25 mouse cellular contexts compared by ENCODE assay signal in genomic region chr14:21766398-21766958, GRCm38 (mm10). TPM values are rescaled to one million over a fixed set of nuclear protein-coding genes. Genes with fewer than 3 reads are reported as not detected.
A peak's percentile ranks its signal among the peaks of the same experiment; 100 is the strongest.
DNase-seq lines count a peak whose midpoint lies in the region; ATAC-seq and TF ChIP-seq lines count a peak whose summit lies in the region.
"Had no signal": no experiment of that assay in that cellular context is flagged by ENCODE, and none has a peak within 500 bp of the region (broad histone marks: within the 10 kb centered on the region; RNA-seq: fewer than 3 reads in every experiment).

No protein-coding gene starts in this region.

- no peak for DNase-seq in heart, postnatal 4 days
- DNase-seq in MEL (ENCODE audit: low read depth, low spot score) = no peak
- DNase-seq in gastrocnemius, adult 18-20 months (ENCODE audit: low spot score) = no peak
- no peak for DNase-seq in cerebellum, postnatal 4 days (ENCODE audit: low spot score in 2 of 2)
- DNase-seq in left cerebral cortex, postnatal 10 days (ENCODE audit: extremely low spot score in 1 of 2, low spot score in 2 of 2) = no peak
- DNase-seq: adrenal gland, adult 8-10 months; cerebellum, postnatal 10 days; embryo, embryonic 11 days; kidney, adult 18-20 months; kidney, postnatal 14 days; lung, adult 18-20 months; lung, postnatal 14 days; right cerebral cortex, postnatal 14 days; thymus, postnatal 25 days had no signal

- no peak for TF ChIP-seq EP300 in MEL (IDR thresholded peaks at IDR 0.05; ENCODE audit: low read depth in 1 of 2, low read length in 2 of 2)

- ATAC-seq in heart, embryonic 14.5 days (ENCODE audit: insufficient number of reproducible peaks, insufficient read depth, low FRiP score, low read depth) = no peak
- ATAC-seq in liver, embryonic 12.5 days = peak; percentile 57
- peak; percentile 70 for ATAC-seq in megakaryocyte-erythroid progenitor cell, adult 5-6 weeks (replicated peaks; ENCODE audit: low FRiP score, low TSS enrichment, poor library complexity, severe bottlenecking)
- ATAC-seq: forebrain, embryonic 16.5 days; midbrain, embryonic 15.5 days had no signal

- intact Hi-C loops in left cerebral cortex, postnatal 10 days (cut with DNase I) = no loop called here

- no peaks in the 10 kb centered on the region for H3K9me3 ChIP-seq in heart, embryonic 14.5 days (ENCODE audit: control insufficient read depth, low read length)
- no peaks in the 10 kb centered on the region for H3K9me3 ChIP-seq in MEL (replicated peaks; ENCODE audit: insufficient read depth, low read length)
- no peaks in the 10 kb centered on the region for H3K9me3 ChIP-seq in liver, embryonic 12.5 days (replicated peaks)
- H3K9me3 ChIP-seq: limb, embryonic 10.5 days; megakaryocyte, embryonic 14.5 days; midbrain, embryonic 15.5 days; neural tube, embryonic 15.5 days had no signal

- TF ChIP-seq POLR2A in MEL (IDR thresholded peaks at IDR 0.05; ENCODE audit: control insufficient read depth in 1 of 2, insufficient read depth in 1 of 2, low read depth in 1 of 2, low read length in 2 of 2, poor library complexity in 1 of 2) = no peak

- H3K27ac ChIP-seq in heart, embryonic 14.5 days (replicated peaks in 1 of 2; ENCODE audit: control insufficient read depth in 1 of 2, insufficient read depth in 1 of 2, low read depth in 2 of 2, low read length in 2 of 2) = peak overlapping the region; percentile 19 to 55; a peak in 2 of 4 replicates
- H3K27ac ChIP-seq in MEL (ENCODE audit: control insufficient read depth, low read depth, low read length) = peak overlapping the region; percentile 13
- H3K27ac ChIP-seq in liver, embryonic 12.5 days = peak overlapping the region; percentile 23; the same call in 1 of the 2 replicates
- H3K27ac ChIP-seq: limb, embryonic 10.5 days; midbrain, embryonic 15.5 days; neural tube, embryonic 15.5 days had no signal

- TF ChIP-seq CTCF in MEL (IDR thresholded peaks at IDR 0.05 in 2 of 3, conservative IDR thresholded peaks at IDR 0.05 in 1 of 3; ENCODE audit: control insufficient read depth in 1 of 3, insufficient read depth in 1 of 3, low read depth in 2 of 3, low read length in 3 of 3, poor library complexity in 1 of 3, severe bottlenecking in 1 of 3) = no peak

- peak overlapping the region; percentile 34 for H3K4me2 ChIP-seq in heart, embryonic 14.5 days (ENCODE audit: low read length)
- H3K4me2 ChIP-seq in liver, embryonic 12.5 days = peak overlapping the region; percentile 51
- H3K4me2 ChIP-seq: midbrain, embryonic 15.5 days; neural tube, embryonic 15.5 days had no signal

- no peaks in the 10 kb centered on the region for H3K36me3 ChIP-seq in heart, embryonic 14.5 days (ENCODE audit: control insufficient read depth, insufficient read depth, low read length)
- H3K36me3 ChIP-seq in MEL (ENCODE audit: control insufficient read depth in 1 of 2, insufficient read depth in 2 of 2, low read length in 2 of 2) = peaks cover 0 to 17% of the 10 kb centered on the region in 2 experiments; a peak in 2 of 4 replicates
- no peaks in the 10 kb centered on the region for H3K36me3 ChIP-seq in liver, embryonic 12.5 days
- H3K36me3 ChIP-seq: limb, embryonic 10.5 days; midbrain, embryonic 15.5 days; neural tube, embryonic 15.5 days had no signal

- no peak overlapping the region for H3K9ac ChIP-seq in heart, embryonic 14.5 days (ENCODE audit: low read length)
- no peak overlapping the region for H3K9ac ChIP-seq in MEL (ENCODE audit: control insufficient read depth, low read depth, low read length, poor library complexity, severe bottlenecking)
- no peak overlapping the region for H3K9ac ChIP-seq in liver, embryonic 12.5 days
- H3K9ac ChIP-seq: midbrain, embryonic 15.5 days; neural tube, embryonic 15.5 days had no signal

- WGBS in heart, embryonic 14.5 days = 51% methylated on average over 6 of the region's 6 CpGs
- WGBS in liver, embryonic 12.5 days (ENCODE audit: insufficient replicate concordance) = 69% methylated on average over 6 of the region's 6 CpGs

- no peak overlapping the region for H3K4me3 ChIP-seq in heart, embryonic 14.5 days (ENCODE audit: control insufficient read depth in 1 of 2, insufficient read depth in 1 of 2, low read depth in 1 of 2, low read length in 2 of 2)
- peak overlapping the region; percentile 0 to 54; a peak in 2 of 4 replicates for H3K4me3 ChIP-seq in MEL (ENCODE audit: control insufficient read depth in 1 of 2, insufficient read depth in 1 of 2, low read depth in 2 of 2, low read length in 2 of 2)
- no peak overlapping the region for H3K4me3 ChIP-seq in liver, embryonic 12.5 days
- H3K4me3 ChIP-seq: limb, embryonic 10.5 days; megakaryocyte, embryonic 14.5 days; midbrain, embryonic 15.5 days; neural tube, embryonic 15.5 days had no signal

- no peaks in the 10 kb centered on the region for H3K27me3 ChIP-seq in heart, embryonic 14.5 days (ENCODE audit: control insufficient read depth, insufficient read depth, low read length)
- H3K27me3 ChIP-seq in MEL (ENCODE audit: control insufficient read depth in 1 of 2, insufficient read depth in 2 of 2, low read length in 2 of 2) = no peaks in the 10 kb centered on the region
- no peaks in the 10 kb centered on the region for H3K27me3 ChIP-seq in liver, embryonic 12.5 days (replicated peaks)
- H3K27me3 ChIP-seq: megakaryocyte, embryonic 14.5 days; midbrain, embryonic 15.5 days; neural tube, embryonic 15.5 days had no signal

- H3K79me2 ChIP-seq in MEL (ENCODE audit: control insufficient read depth, insufficient read depth, low read length, poor library complexity) = peaks cover 10% of the 10 kb centered on the region

- H3K4me1 ChIP-seq in heart, embryonic 14.5 days (ENCODE audit: control insufficient read depth in 2 of 2, insufficient read depth in 2 of 2, low read length in 2 of 2) = peaks cover 6 to 32% of the 10 kb centered on the region in 2 experiments
- peaks cover 15 to 17% of the 10 kb centered on the region in 2 experiments for H3K4me1 ChIP-seq in MEL (ENCODE audit: control insufficient read depth in 1 of 2, insufficient read depth in 2 of 2, low read length in 2 of 2)
- peaks cover 51% of the 10 kb centered on the region for H3K4me1 ChIP-seq in liver, embryonic 12.5 days

- no peak for TF ChIP-seq RAD21 in MEL (IDR thresholded peaks at IDR 0.05; ENCODE audit: low read depth, low read length)

TF ChIP-seq in MEL, 35 proteins besides CTCF, POLR2A, EP300 and RAD21:
- TF ChIP-seq E2F4 (IDR thresholded peaks at IDR 0.05; ENCODE audit: borderline replicate concordance, low read depth, low read length) (no peak), ZC3H11A (IDR thresholded peaks at IDR 0.05; ENCODE audit: low read depth, low read length) (no peak), TAL1 (IDR thresholded peaks at IDR 0.05; ENCODE audit: low read length) (no peak), NRF1 (IDR thresholded peaks at IDR 0.05; ENCODE audit: insufficient read depth, low read depth, low read length, poor library complexity, severe bottlenecking) (no peak)

RNA-seq across cellular contexts. Expression of gene Dusp13, which starts 15.5 kb away (rescaled TPM):
- not detected in 2 replicates for polyA plus RNA-seq in heart, embryonic 14.5 days (2014; fragmentation: Nextera tagmentation; extraction: Ambion mirVana)
- not detected for total RNA-seq in heart, postnatal 4 days (2021)
- not detected in 2 replicates for total RNA-seq in MEL (2012; rRNA removed)
- under 1 TPM in 1 of 2 experiments, not detected in 1; 0.08 TPM for polyA plus RNA-seq in MEL (2012; ENCODE audit: insufficient read depth in 1 of 2, insufficient read length in 2 of 2, low read depth in 1 of 2, low replicate concordance in 2 of 2, missing spikeins in 1 of 2)
- polyA plus RNA-seq in liver, embryonic 12.5 days (2016; fragmentation: Nextera tagmentation; extraction: Ambion mirVana) = not detected in 2 replicates
- total RNA-seq in megakaryocyte-erythroid progenitor cell, adult 5-6 weeks (2014; fragmentation: Nextera tagmentation) = not detected in 2 replicates
- not detected in 2 replicates for total RNA-seq in megakaryocyte-erythroid progenitor cell, adult 5-6 weeks (2017)
- 100 to 1,000 TPM; 215 to 238 TPM for total RNA-seq in gastrocnemius, adult 18-20 months (2021)
- total RNA-seq in left cerebral cortex, postnatal 10 days (2021) = under 1 TPM in 1 of 2 experiments, not detected in 1; 0.39 TPM
- total RNA-seq: hematopoietic stem cell, adult 5-6 weeks had no signal
- polyA plus RNA-seq: brain, embryonic 14.5 days; forebrain, embryonic 16.5 days; hindbrain, embryonic 16.5 days; limb, embryonic 10.5 days; midbrain, embryonic 15.5 days had no signal

RNA-seq across cellular contexts. Expression of gene Samd8, which starts 16.1 kb away (rescaled TPM):
- polyA plus RNA-seq in heart, embryonic 14.5 days (2014; fragmentation: Nextera tagmentation; extraction: Ambion mirVana) = 8.5 and 11.5 TPM in 2 replicates
- total RNA-seq in heart, postnatal 4 days (2021) = 10 to 100 TPM; 26.1 to 27.4 TPM
- total RNA-seq in MEL (2012; rRNA removed) = 5.8 and 6.7 TPM in 2 replicates
- polyA plus RNA-seq in MEL (2012; ENCODE audit: insufficient read depth in 1 of 2, insufficient read length in 2 of 2, low read depth in 1 of 2, low replicate concordance in 2 of 2, missing spikeins in 1 of 2) = 1 to 10 TPM in 1 of 2 experiments, not detected in 1; 6.8 TPM
- polyA plus RNA-seq in liver, embryonic 12.5 days (2016; fragmentation: Nextera tagmentation; extraction: Ambion mirVana) = 4.1 and 5.3 TPM in 2 replicates
- total RNA-seq in megakaryocyte-erythroid progenitor cell, adult 5-6 weeks (2014; fragmentation: Nextera tagmentation) = 4.6 and 5.5 TPM in 2 replicates
- 4.4 and 11.1 TPM in 2 replicates for total RNA-seq in megakaryocyte-erythroid progenitor cell, adult 5-6 weeks (2017)
- total RNA-seq in gastrocnemius, adult 18-20 months (2021) = 10 to 100 TPM; 62.7 to 63.1 TPM
- 100 to 1,000 TPM; 103 to 105 TPM for total RNA-seq in left cerebral cortex, postnatal 10 days (2021)

RNA-seq across cellular contexts. Expression of gene Dupd1, which starts 52.1 kb away (rescaled TPM):
- 0.18 TPM in 2 replicates for polyA plus RNA-seq in heart, embryonic 14.5 days (2014; fragmentation: Nextera tagmentation; extraction: Ambion mirVana)
- under 1 TPM in 1 of 2 experiments, not detected in 1; 0.68 TPM for total RNA-seq in heart, postnatal 4 days (2021)
- total RNA-seq in MEL (2012; rRNA removed) = not detected in 2 replicates
- polyA plus RNA-seq in MEL (2012; ENCODE audit: insufficient read depth in 1 of 2, insufficient read length in 2 of 2, low read depth in 1 of 2, low replicate concordance in 2 of 2, missing spikeins in 1 of 2) = not detected
- not detected in 2 replicates for polyA plus RNA-seq in liver, embryonic 12.5 days (2016; fragmentation: Nextera tagmentation; extraction: Ambion mirVana)
- not detected in 2 replicates for total RNA-seq in megakaryocyte-erythroid progenitor cell, adult 5-6 weeks (2014; fragmentation: Nextera tagmentation)
- total RNA-seq in megakaryocyte-erythroid progenitor cell, adult 5-6 weeks (2017) = not detected in 2 replicates
- total RNA-seq in gastrocnemius, adult 18-20 months (2021) = 10 to 100 TPM; 33.4 to 36.0 TPM
- not detected for total RNA-seq in left cerebral cortex, postnatal 10 days (2021)
- total RNA-seq: hematopoietic stem cell, adult 5-6 weeks had no signal
- polyA plus RNA-seq: hindbrain, embryonic 16.5 days; midbrain, embryonic 15.5 days had no signal

RNA-seq across cellular contexts. Expression of gene Vdac2, which starts 58.6 kb away (rescaled TPM):
- polyA plus RNA-seq in heart, embryonic 14.5 days (2014; fragmentation: Nextera tagmentation; extraction: Ambion mirVana) = 533 and 556 TPM in 2 replicates
- total RNA-seq in heart, postnatal 4 days (2021) = 100 to 1,000 TPM; 606 to 622 TPM
- 247 and 248 TPM in 2 replicates for total RNA-seq in MEL (2012; rRNA removed)
- polyA plus RNA-seq in MEL (2012; ENCODE audit: insufficient read depth in 1 of 2, insufficient read length in 2 of 2, low read depth in 1 of 2, low replicate concordance in 2 of 2, missing spikeins in 1 of 2) = 100 to 1,000 TPM in 1 of 2 experiments, 10 to 100 TPM in 1; 74.9 to 327 TPM
- 194 and 198 TPM in 2 replicates for polyA plus RNA-seq in liver, embryonic 12.5 days (2016; fragmentation: Nextera tagmentation; extraction: Ambion mirVana)
- 321 and 323 TPM in 2 replicates for total RNA-seq in megakaryocyte-erythroid progenitor cell, adult 5-6 weeks (2014; fragmentation: Nextera tagmentation)
- total RNA-seq in megakaryocyte-erythroid progenitor cell, adult 5-6 weeks (2017) = 421 and 441 TPM in 2 replicates
- total RNA-seq in gastrocnemius, adult 18-20 months (2021) = 100 to 1,000 TPM; 304 to 312 TPM
- 100 to 1,000 TPM; 210 to 217 TPM for total RNA-seq in left cerebral cortex, postnatal 10 days (2021)

Comparison
In these comparisons a context has a peak if more than half of its experiments do, and no peak if none do; other contexts are left out.
1. H3K4me3 ChIP-seq: peak in MEL (2 of 2); none in heart, embryonic 14.5 days (0 of 2) and liver, embryonic 12.5 days (single experiment).
2. RNA of gene Dusp13, which starts 15.5 kb away (total RNA-seq): 215 to 238 TPM in gastrocnemius, adult 18-20 months; 0.39 TPM in left cerebral cortex, postnatal 10 days, not detected in heart, postnatal 4 days, not detected in MEL and not detected in megakaryocyte-erythroid progenitor cell, adult 5-6 weeks; every median in the first group is over 100 times any median in the second.
3. RNA of gene Dupd1, which starts 52.1 kb away (total RNA-seq): 33.4 to 36.0 TPM in gastrocnemius, adult 18-20 months; 0.68 TPM in heart, postnatal 4 days, not detected in left cerebral cortex, postnatal 10 days, not detected in MEL and not detected in megakaryocyte-erythroid progenitor cell, adult 5-6 weeks; every median in the first group is over 10 times any median in the second.
4. Peak in every context shown above with its lines, with median percentiles within 50 percentile points of each other: H3K27ac ChIP-seq.